Mouse (Mus musculus): ENCODE data around the gene Lrrc59. TPM values are rescaled to one million over a fixed set of nuclear protein-coding genes. Genes with fewer than 3 reads are reported as not detected.

Lrrc59 gene
- polyA plus RNA-seq, 1 experiment from 2014 or later: 226 TPM

Other genes with a start within 250 kb of the Lrrc59 start
- gene Abcc3, start 236.8 kb upstream of the Lrrc59 start, polyA plus RNA-seq (2014; fragmentation: Nextera tagmentation; extraction: Ambion mirVana): 0.49 and 0.57 TPM in 2 replicates
- 13.0 and 17.4 TPM in 2 replicates for gene Cacna1g, start 155.6 kb upstream of the Lrrc59 start, polyA plus RNA-seq (2014; fragmentation: Nextera tagmentation; extraction: Ambion mirVana)
- gene Spata20, start 143.6 kb upstream of the Lrrc59 start, polyA plus RNA-seq (2014; fragmentation: Nextera tagmentation; extraction: Ambion mirVana): 0.17 TPM in 1 of 2 replicates, not detected in the other
- 0.48 and 0.64 TPM in 2 replicates for gene Epn3, start 129.8 kb upstream of the Lrrc59 start, polyA plus RNA-seq (2014; fragmentation: Nextera tagmentation; extraction: Ambion mirVana)
- 1.9 and 4.8 TPM in 2 replicates for gene Mycbpap, start 108.0 kb upstream of the Lrrc59 start, polyA plus RNA-seq (2014; fragmentation: Nextera tagmentation; extraction: Ambion mirVana)
- 2.9 and 3.7 TPM in 2 replicates for gene Rsad1, start 80.5 kb upstream of the Lrrc59 start, polyA plus RNA-seq (2014; fragmentation: Nextera tagmentation; extraction: Ambion mirVana)
- gene Chad, start 64.7 kb upstream of the Lrrc59 start, polyA plus RNA-seq (2014; fragmentation: Nextera tagmentation; extraction: Ambion mirVana): not detected in 2 replicates
- 6.3 and 6.9 TPM in 2 replicates for gene Acsf2, start 27.9 kb upstream of the Lrrc59 start, polyA plus RNA-seq (2014; fragmentation: Nextera tagmentation; extraction: Ambion mirVana)
- 122 and 125 TPM in 2 replicates for gene Mrpl27, start 24.0 kb downstream of the Lrrc59 start, polyA plus RNA-seq (2014; fragmentation: Nextera tagmentation; extraction: Ambion mirVana)
- gene Eme1, start 24.2 kb downstream of the Lrrc59 start, polyA plus RNA-seq (2014; fragmentation: Nextera tagmentation; extraction: Ambion mirVana): 57.2 and 60.0 TPM in 2 replicates
- gene Xylt2, start 47.7 kb downstream of the Lrrc59 start, polyA plus RNA-seq (2014; fragmentation: Nextera tagmentation; extraction: Ambion mirVana): 18.0 and 19.8 TPM in 2 replicates
- gene Gm11541, start 74.7 kb downstream of the Lrrc59 start, polyA plus RNA-seq (2014; fragmentation: Nextera tagmentation; extraction: Ambion mirVana): not detected in 2 replicates
- gene Cdc34b, start 112.0 kb downstream of the Lrrc59 start, polyA plus RNA-seq (2014; fragmentation: Nextera tagmentation; extraction: Ambion mirVana): 0.23 TPM in 1 of 2 replicates, not detected in the other
- not detected in 2 replicates for gene Tmem92, start 152.9 kb downstream of the Lrrc59 start, polyA plus RNA-seq (2014; fragmentation: Nextera tagmentation; extraction: Ambion mirVana)

All from forebrain, embryonic 11.5 days (tissue).